Comparison of ENCODE assay signal across 11 mouse cellular contexts in the genomic region with DNA sequence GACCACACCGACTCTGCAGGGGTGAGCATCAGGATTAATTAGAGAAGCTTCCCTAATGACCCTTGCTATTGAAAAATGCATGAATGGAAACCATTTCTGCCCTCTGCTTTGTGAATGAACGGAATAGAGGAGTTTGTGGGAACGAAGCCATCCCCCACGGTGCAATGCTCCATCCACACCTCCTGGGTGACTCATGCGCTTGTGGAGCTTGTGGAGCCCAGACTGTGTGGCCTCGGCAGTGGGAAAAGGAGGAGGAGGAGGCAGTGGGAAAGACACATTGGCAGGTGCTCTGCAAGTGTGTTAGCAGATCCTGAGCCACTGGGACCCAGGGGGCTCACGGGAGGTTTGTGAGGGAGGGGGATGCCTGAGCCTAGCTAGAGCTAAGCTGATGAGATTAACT.
DNase-seq lines count a peak whose midpoint lies in the region; ATAC-seq and TF ChIP-seq lines count a peak whose summit lies in the region.
"Had no signal": no experiment of that assay in that cellular context is flagged by ENCODE, and none has a peak within 500 bp of the region (broad histone marks: within the 10 kb centered on the region; RNA-seq: fewer than 3 reads in every experiment).

No protein-coding gene starts in this region.

- H3K9me3 ChIP-seq in hindbrain, embryonic 13.5 days, result no peaks in the 10 kb centered on the region
- H3K9me3 ChIP-seq: heart, embryonic 13.5 days; limb, embryonic 13.5 days had no signal

- H3K4me3 ChIP-seq in layer of hippocampus, adult 2 months, result no peak overlapping the region
- H3K4me3 ChIP-seq in hindbrain, embryonic 13.5 days, result no peak overlapping the region
- H3K4me3 ChIP-seq: heart, embryonic 13.5 days; limb, embryonic 13.5 days had no signal

- 18% methylated on average over 7 of the region's 7 CpGs for WGBS in hindbrain, embryonic 13.5 days

- peak; percentile 37 to 67 for DNase-seq in layer of hippocampus, adult 2 months (ENCODE audit: low spot score in 2 of 2)
- no peak for DNase-seq in layer of hippocampus, postnatal 25 days (ENCODE audit: extremely low spot score in 1 of 2, low spot score in 1 of 2)
- DNase-seq in cerebellum, adult 9-10 months, result peak; percentile 61
- peak; percentile 2 for DNase-seq in retina, postnatal 7 days (ENCODE audit: low read depth, low spot score)
- no peak for DNase-seq in spleen, adult 18-20 months
- no peak for DNase-seq in heart, postnatal 25 days (ENCODE audit: low spot score)
- no peak for DNase-seq in testis, postnatal 10 days (ENCODE audit: low spot score)
- DNase-seq: thymus, postnatal 36 days had no signal

- intact Hi-C loops in heart, postnatal 25 days (cut with DNase I), result no loop called here

- peak; percentile 43; the same call in 1 of the 2 replicates for ATAC-seq in hindbrain, embryonic 13.5 days (ENCODE audit: low FRiP score)

- H3K27ac ChIP-seq in layer of hippocampus, adult 2 months, result 0 out of 2 replicates have a peak overlapping the region, but pooled peaks have one; percentile 10
- H3K27ac ChIP-seq in hindbrain, embryonic 13.5 days, result no peak overlapping the region
- H3K27ac ChIP-seq: heart, embryonic 13.5 days; limb, embryonic 13.5 days had no signal

- no peak overlapping the region for H3K9ac ChIP-seq in hindbrain, embryonic 13.5 days
- H3K9ac ChIP-seq: heart, embryonic 13.5 days; limb, embryonic 13.5 days had no signal

- H3K36me3 ChIP-seq in hindbrain, embryonic 13.5 days, result no peaks in the 10 kb centered on the region
- H3K36me3 ChIP-seq: heart, embryonic 13.5 days; limb, embryonic 13.5 days had no signal

- no peaks in the 10 kb centered on the region for H3K27me3 ChIP-seq in hindbrain, embryonic 13.5 days
- H3K27me3 ChIP-seq: heart, embryonic 13.5 days; limb, embryonic 13.5 days had no signal

- peaks cover 23% of the 10 kb centered on the region for H3K4me1 ChIP-seq in hindbrain, embryonic 13.5 days (replicated peaks)

- peak; percentile 34; the same call in 1 of the 2 replicates for TF ChIP-seq CTCF in layer of hippocampus, adult 2 months (conservative IDR thresholded peaks at IDR 0.05)

- H3K4me2 ChIP-seq in hindbrain, embryonic 13.5 days, result no peak overlapping the region
- H3K4me2 ChIP-seq: heart, embryonic 13.5 days; limb, embryonic 13.5 days had no signal

Comparison
In these comparisons a context has a peak if more than half of its experiments do, and no peak if none do; other contexts are left out.
1. DNase-seq: peak in layer of hippocampus, adult 2 months (2 of 2), cerebellum, adult 9-10 months (single experiment) and retina, postnatal 7 days (single experiment); none in layer of hippocampus, postnatal 25 days (0 of 2), spleen, adult 18-20 months (0 of 2), heart, postnatal 25 days (single experiment) and testis, postnatal 10 days (single experiment).